Mouse (Mus musculus) adrenal gland (tissue): ENCODE results near the gene Selplg.

ENCODE experiments used
- intact Hi-C: fragments of 180-260 bp; cut with DNase I; formaldehyde crosslinking; loops from one replicate; pipeline ENCODE4 v1.15.1; 2025
- long read RNA-seq, 2 experiments: library from polyadenylated mRNA; unstranded; transcript quantifications; one replicate each; pipeline ENCODE4 v2.0.0; 2020; ENCODE audit warnings: borderline replicate concordance in 1 of 2; ENCODE audit not compliant: insufficient replicate concordance in 1 of 2

Gene Selplg
- long read RNA-seq, experiment 1, partial matches to known transcripts, result 0 of 4 reads
- long read RNA-seq, experiment 1, other reads (novel, unspliced or antisense), result 2 of 4 reads
- long read RNA-seq, experiment 2, partial matches to known transcripts, result 0 of 4 reads
- long read RNA-seq, experiment 2, other reads (novel, unspliced or antisense), result 0 of 4 reads

DNA sequence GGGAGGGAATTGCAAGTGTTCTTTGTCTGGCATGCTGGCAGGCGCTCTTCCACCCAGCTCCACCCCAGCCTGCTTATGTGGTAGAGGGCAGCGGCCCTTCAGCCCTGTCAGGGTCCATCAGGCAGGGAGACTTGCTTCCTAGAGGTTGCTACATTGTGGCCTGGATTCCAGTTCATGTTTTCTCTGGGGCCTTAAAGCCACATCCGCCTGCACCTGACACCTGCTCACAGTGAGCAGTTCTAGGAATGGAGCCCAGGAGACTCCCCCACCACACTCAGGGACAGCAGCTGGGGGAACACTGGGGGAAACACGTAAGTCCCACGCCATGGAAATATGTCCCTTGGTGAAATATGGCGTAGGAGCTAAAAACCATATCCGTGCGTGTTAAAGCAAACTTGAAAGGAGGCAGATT is at the start of gene Selplg:
Selplg (minus strand) TSS at position 155 of the 412 bp plus-strand sequence.
- intact Hi-C loops, result no loop called here

GRCm38 (mm10) chr5:113881136-113881535 is 48.7 kb upstream of the Selplg start:
- intact Hi-C loops, result no loop called here

GRCm38 (mm10) chr5:113878943-113879617 is 46.6 kb upstream of the Selplg start:
- intact Hi-C loops, result no loop called here

DNA sequence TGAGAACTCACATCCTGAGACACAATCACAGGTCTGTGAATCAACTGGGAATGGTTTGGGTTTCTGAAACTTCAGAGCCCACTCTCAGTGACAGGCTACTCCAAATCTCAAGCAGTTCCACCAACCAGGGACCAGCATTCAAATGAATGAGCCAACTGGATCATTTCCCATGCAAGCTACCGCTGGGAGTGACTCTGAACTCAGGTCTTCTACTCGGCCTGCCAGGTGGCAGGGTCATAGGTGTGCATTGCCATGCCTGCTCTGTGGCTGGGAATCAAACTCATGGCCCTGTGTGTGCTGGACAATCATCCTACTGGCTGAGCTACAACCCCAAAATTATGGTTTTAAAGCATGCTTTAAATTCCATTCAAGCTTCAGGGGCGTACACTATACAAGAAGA is 45.1 kb upstream of the Selplg start:
- intact Hi-C loops, result no loop called here

DNA sequence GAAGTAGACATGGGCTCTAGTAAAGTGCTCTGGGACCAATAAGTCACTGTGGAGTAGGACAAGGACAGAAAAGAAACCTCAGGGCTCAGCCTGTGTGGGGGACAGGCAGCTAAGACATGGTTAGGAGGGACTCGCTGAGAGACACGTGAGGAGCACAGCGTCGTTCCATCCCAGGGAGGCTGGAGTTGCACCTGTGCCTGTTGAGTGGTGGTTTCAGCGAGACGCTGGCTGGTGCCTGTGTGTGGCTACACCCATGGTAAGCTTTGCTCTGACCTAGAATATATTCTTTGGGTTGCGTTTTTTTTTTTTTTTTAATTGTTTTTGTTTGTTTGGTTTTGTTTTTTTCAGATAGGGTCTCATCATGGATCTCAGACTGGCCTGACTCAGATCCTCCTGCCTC is 43.7 kb upstream of the Selplg start:
- intact Hi-C loops, result no loop called here

DNA sequence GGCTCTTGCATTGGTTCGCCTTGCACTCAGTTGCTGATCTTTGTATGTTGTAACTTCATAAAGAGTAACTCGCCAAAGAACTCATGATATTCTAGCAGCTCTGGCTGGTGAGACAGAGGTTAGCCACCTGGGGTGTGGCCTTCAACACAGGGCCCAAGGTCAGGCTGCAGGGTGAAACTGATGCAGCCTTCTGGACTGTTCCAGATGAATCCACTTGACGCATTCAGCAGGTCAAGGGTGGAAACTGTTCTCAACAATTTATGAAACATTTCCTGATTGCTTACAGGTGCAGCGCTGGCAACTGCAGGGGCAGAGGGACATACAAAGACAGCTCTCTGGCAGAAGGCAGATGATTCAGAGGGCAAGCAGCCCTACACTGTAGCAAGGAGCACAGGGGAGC is 43.2 kb upstream of the Selplg start:
- intact Hi-C loops, result no loop called here

DNA sequence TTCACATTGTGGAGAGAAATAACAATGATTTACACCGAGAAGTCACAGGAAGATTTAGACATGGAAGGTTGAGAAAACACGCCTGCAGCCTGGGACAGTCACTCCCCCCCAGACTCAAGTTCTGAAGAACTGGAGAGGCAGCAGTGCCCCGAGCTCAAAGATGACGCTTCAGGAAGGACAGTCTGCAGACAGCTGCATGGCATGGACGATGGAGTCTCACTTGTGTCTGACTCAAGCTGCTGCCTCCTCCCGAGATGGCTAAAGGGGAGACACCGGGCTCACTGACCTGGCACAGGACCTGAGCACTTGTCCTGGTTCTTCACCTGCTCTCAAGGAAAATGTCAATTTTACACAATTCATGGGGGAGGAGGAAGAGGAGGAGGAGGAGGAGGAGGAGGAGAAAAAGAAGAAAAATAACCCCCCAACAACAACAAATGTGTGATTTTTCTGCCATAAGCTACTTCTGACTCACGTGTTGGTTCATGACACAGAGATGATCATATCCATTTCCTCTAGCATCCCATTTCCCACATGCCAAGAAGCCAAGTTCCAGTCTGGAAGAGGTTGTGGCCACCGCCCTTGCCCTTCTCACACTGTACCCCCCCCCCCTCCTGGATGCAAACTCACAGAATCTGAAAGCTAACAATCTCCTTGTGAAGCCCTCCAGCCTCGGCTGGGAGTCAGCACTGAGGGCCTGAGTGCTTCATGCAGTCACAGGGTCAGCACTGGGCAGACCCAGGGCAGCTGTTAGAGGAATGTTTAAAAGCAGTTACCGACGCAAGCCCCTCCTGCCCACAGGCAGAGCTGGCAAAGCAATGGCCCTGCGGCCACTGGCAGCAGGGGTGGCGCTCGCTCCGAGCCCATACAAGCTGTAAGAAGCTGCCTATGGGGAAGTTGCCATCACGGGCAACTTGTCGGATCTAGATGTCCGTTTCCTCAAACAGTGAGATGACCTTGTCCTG is 41.9 kb upstream of the Selplg start:
- intact Hi-C loops, result loop anchor here (5.0 kb wide), 1 partner anchor 33 kb away; the partner anchor contains the start of gene Coro1c

DNA sequence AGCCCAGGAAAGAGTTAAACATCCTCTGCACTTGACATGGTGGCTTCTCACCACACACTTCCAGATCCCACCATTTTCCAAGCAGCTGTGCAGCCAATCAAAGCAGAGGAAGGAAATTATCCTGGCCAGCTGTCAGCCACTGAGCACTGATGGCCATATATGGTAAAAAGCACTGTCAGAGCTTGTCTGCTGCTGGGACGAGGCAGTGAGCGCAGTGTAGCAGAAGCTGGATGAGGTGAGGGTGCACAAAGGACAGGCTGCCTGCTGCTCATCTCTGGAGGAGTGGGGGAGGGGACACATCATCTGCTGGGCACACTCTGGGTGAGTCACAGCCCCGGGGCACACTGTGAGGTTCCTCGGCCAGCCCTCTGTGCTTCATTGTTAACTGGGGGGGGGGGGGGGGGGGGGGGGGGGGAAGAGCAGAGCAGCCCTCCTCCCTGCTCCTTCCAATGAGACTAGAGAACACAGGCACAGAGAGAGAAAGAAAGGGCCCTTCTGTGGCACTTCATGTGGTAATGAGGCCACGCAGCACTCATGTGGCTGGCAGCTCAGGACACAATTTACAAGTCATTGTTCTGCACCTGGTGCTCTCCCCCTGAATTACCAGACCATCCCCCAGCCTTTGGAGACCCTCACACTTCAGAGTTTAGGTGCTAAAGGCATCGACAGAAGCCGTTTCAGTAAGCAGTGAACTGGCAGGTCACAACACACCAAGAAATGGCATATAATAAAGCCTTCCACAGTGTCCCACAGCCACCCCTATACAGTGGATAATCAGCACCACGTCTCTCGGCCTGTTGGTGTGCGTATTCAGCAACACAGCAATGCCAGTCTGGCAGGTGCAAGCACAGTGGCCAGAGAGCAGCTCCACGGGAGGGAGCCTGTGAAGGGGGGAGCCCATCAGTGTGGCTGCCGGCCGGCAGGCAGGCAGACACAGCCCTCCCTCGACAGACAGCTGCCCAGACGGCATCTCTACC is 40.8 kb upstream of the Selplg start:
- intact Hi-C loops, result loop anchor here (5.0 kb wide), 1 partner anchor 34 kb away; the partner anchor contains the start of gene Coro1c

DNA sequence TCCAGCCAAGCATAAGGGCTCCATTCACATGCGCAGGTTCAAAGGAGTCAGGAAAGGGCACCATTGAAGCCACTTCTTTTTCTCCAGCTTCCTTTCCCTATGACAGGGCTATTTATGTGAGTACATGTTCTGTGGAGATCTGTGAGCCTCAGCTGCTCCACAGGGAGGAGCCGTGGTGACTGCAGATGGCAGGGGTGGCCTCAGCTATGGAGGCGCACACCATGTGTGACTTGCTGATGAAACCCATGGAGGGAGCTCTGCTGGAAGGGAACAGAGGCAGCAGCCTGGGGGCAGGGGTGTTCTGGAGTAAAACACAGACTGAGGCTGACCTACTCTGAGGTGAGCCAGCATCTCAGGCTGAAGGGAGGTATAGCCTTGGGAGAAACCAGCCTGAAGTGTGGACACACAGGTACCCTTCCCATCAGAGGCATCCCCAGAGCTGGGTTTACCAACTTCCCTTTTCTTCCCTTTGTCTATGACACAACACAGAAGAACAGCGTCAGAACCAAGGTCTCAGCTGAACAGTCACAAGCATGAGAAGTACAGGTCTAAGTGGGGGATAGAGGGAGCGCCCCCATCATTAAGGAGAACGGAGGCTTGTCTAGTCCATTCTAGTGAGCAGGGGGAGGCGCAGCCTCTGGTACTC is 39.6 kb upstream of the Selplg start:
- intact Hi-C loops, result loop anchor here (5.0 kb wide), 1 partner anchor 35 kb away; the partner anchor contains the start of gene Coro1c

DNA sequence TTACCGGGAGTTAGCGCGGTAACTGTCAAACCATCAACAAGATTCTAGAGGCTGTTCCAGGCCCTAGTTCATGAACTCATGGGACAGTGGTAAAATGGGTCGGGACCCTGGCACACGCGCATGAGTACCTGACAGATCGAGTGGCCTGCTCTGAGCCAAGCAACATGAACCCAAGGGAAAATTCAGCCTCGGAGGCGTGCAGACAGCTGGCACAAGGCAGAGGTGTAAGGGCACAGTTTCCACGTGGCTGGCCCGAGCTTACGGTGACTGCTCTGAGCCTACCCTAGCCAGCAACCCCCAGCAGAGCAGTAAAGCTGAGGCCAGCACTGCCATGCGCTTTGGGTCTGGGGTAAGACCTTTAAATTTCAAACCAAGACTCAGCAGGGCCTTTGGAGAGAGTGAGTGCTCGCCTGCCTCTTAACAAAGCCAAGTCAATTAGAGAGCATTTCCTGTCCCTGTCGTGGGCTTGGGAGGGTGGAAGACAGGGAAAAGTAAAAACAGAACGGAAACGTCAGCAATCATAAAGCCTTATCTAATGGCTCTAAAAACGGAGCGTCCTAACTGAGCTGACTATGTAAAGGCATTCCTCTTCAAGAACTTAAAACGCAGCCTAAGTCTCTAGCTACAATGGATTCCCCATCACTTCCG is 38.1 kb upstream of the Selplg start:
- intact Hi-C loops, result loop anchor here (5.0 kb wide), 1 partner anchor 37 kb away; the partner anchor contains the start of gene Coro1c

DNA sequence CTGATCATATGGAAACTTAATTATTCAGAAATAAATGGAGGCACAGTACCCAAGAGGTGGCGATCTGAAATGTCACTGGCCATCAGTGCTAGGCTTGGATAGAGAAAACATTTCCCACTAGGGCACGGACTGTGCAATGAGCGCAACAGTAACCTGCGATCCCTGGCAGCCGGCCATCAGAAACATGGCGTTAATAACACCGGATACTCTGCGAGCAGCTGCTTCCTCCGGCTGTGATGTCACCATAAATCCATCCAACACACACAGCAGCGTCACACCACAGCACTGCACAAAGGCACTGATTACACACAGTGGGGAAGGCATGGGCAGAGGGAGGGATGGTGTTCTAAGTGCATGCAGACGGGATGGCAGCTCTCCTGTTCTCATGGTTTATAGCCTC is 36.7 kb upstream of the Selplg start:
- intact Hi-C loops, result no loop called here

DNA sequence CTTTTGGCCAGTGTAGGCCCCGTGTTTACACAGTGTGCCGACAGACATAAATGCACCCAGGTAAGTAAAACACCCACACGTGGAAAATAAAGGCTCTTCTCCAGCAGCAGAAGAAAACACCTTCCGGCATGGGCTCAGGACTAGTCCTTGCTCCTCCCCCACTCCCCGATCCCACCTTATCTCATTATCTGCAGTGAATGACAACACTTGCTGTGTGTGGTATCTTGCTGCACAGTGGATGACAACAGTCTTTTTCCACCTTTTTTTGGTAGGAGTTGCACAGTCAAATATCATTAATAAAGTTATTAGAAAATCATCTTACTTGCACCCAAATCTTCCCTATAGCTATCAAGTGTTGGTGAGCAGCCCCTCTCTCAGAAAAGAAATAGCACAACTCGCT is 32.5 kb upstream of the Selplg start:
- intact Hi-C loops, result no loop called here

- intact Hi-C loops, result no loop called here
Measured at GRCm38 (mm10) chr5:113863994-113864393, 31.6 kb upstream of the Selplg start.

DNA sequence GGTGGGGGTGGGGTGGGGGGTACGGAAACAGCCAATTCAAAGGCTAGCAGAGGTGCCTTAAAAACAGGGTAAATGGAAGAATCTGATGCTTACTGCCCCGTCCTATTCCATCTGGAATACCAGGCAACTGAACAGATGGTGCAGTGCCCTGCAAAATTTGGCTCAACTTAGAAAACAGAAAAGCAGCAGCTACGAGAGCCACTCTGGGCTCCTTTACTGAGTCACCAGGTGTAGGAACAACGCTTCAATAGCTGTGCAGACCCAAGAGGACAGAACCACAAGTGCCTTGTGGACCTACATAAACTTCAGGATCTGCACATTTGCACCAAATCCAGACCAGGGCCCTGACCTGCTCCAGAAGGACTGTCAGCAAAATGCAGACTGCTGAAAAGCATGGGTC is 30.0 kb upstream of the Selplg start:
- intact Hi-C loops, result no loop called here

DNA sequence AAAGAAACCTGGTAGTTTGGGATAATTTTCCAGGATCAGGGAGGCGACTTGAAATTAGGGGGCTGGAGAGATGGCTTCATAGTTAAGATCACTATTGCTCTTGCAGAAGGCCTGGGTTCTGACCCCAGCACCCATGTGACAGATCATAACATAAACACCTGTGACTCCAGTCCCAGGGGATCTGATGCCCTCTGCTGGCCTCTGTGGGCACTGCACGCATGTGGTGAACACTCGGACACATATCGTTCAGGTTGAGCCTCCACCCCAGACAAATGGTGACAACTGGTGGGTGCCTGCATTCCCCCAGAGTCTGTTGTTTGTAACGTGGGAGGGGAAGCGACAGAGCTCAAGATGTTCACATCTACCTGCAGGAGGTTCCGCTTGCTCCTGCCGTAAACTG is 28.9 kb upstream of the Selplg start:
- intact Hi-C loops, result no loop called here

DNA sequence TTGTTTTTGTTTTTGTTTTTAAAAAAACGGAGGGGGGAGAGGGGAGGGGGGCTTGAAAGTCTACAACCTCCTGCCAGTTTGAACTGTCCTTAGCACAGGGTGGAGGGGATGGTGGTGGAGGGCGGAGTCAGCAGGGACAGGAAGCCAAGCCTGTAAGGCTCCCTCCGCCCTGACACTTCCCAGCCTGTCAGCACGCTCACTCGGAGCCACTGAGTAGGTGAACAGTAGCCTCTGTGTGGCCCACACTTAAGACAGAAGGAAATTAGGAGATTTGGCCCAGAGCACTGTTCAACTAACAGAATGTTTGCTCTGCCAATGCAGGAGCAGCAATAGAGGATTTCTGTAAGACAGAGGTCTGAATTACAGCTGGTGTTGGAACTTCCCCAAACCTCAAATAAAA is 26.5 kb upstream of the Selplg start:
- intact Hi-C loops, result loop anchor here (10.0 kb wide), 1 partner anchor 46 kb away; the partner anchor contains the start of gene Coro1c

DNA sequence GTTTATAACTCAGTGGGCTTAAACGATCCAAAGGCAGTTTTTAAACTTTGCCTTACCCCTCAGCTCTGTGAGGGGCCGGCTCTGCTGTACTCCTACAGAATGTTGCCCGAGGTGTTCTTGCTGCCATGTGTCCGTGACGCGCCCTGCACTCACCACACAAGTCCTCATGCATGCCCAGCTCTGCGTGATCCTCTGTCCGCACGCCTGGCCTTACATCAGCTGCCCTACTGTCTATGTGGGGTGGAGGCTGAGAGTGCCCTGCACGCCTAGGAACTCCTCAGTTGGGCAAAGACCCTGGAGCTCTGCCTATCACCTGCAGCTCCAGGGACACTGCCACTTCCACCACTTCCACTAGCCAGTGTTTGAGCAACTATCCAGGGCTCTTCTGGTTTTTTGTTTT is 26.1 kb upstream of the Selplg start:
- intact Hi-C loops, result loop anchor here (10.0 kb wide), 1 partner anchor 46 kb away; the partner anchor contains the start of gene Coro1c

GRCm38 (mm10) chr5:113857631-113858030 is 25.2 kb upstream of the Selplg start:
- intact Hi-C loops, result loop anchor here (10.0 kb wide), 1 partner anchor 47 kb away; the partner anchor contains the start of gene Coro1c

- intact Hi-C loops, result loop anchor here (10.0 kb wide), 1 partner anchor 48 kb away; the partner anchor contains the start of gene Coro1c
Measured at GRCm38 (mm10) chr5:113856631-113857030, 24.2 kb upstream of the Selplg start.
